Mouse (Mus musculus): ENCODE results near the gene Ltbp1. TPM values are rescaled to one million over a fixed set of nuclear protein-coding genes. Genes with fewer than 3 reads are reported as not detected.

Ltbp1 gene
- total and polyA plus RNA-seq, 3 experiments, result 0.01 to 0.04 TPM; not detected in 1

DNA sequence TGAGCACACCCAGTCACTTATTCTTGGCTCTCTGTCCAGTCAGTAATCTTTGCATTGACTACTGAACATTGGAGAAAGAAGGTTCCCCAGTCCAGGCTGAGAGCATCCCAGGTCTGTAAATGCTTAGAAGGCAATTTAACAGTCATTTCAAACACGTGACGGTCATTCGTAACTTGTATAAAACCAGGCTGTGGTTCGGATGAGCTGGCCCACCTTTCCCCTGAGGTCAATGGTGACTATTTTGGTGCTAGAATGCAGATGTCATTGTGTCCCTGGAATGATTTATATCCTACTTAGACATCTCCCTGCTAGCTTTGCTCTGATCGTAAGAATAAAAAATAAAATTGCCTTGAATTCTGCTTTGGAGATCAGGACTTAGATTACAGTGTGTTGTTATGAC, 63.9 kb downstream of the Ltbp1 start:
- no peak for TF ChIP-seq MAX (IDR thresholded peaks at IDR 0.05; ENCODE audit: low read length)
- no peak for TF ChIP-seq MYC (IDR thresholded peaks at IDR 0.05; ENCODE audit: low read depth, low read length)
- no peak for TF ChIP-seq POLR2A (IDR thresholded peaks at IDR 0.05; ENCODE audit: control insufficient read depth in 1 of 2, insufficient read depth in 1 of 2, low read depth in 1 of 2, low read length in 2 of 2, poor library complexity in 1 of 2)
- no peak for TF ChIP-seq USF2 (IDR thresholded peaks at IDR 0.05; ENCODE audit: borderline replicate concordance in 1 of 2, insufficient read depth in 1 of 2, low read depth in 1 of 2, low read length in 2 of 2)
- TF ChIP-seq ZC3H11A (IDR thresholded peaks at IDR 0.05; ENCODE audit: low read depth, low read length), result no peak
- TF ChIP-seq UBTF (IDR thresholded peaks at IDR 0.05; ENCODE audit: borderline replicate concordance, insufficient read depth, low read depth, low read length), result no peak
- TF ChIP-seq HCFC1 (IDR thresholded peaks at IDR 0.05; ENCODE audit: low read depth, low read length), result no peak
- TF ChIP-seq ZNF384 (IDR thresholded peaks at IDR 0.05; ENCODE audit: low read depth, low read length), result no peak
- no peak for TF ChIP-seq ETS1 (IDR thresholded peaks at IDR 0.05; ENCODE audit: low read depth, low read length)
- TF ChIP-seq MAZ (IDR thresholded peaks at IDR 0.05; ENCODE audit: low read depth, low read length), result no peak
- TF ChIP-seq MXI1 (IDR thresholded peaks at IDR 0.05; ENCODE audit: low read depth, low read length), result no peak
- no peak for TF ChIP-seq TCF12 (IDR thresholded peaks at IDR 0.05; ENCODE audit: low read depth, low read length)
- TF ChIP-seq RCOR1 (IDR thresholded peaks at IDR 0.05; ENCODE audit: low read depth, low read length), result no peak
- TF ChIP-seq JUND (IDR thresholded peaks at IDR 0.05; ENCODE audit: low read depth, low read length), result no peak
- no peak for TF ChIP-seq EP300 (IDR thresholded peaks at IDR 0.05; ENCODE audit: low read depth in 1 of 2, low read length in 2 of 2)
- H3K36me3 ChIP-seq (ENCODE audit: control insufficient read depth in 1 of 2, insufficient read depth in 2 of 2, low read length in 2 of 2), result peaks cover 0 to 18% of the 10 kb centered on the region in 2 experiments; a peak in 2 of 4 replicates
- H3K4me3 ChIP-seq (ENCODE audit: control insufficient read depth in 1 of 2, insufficient read depth in 1 of 2, low read depth in 2 of 2, low read length in 2 of 2), result no peak overlapping the region

GRCm38 (mm10) chr17:75071174-75071573, 65.8 kb downstream of the Ltbp1 start:
- Histone ChIP-seq H3K4me3 (ENCODE audit: control insufficient read depth in 1 of 2, insufficient read depth in 1 of 2, low read depth in 2 of 2, low read length in 2 of 2) (no peak overlapping the region), H3K79me2 (ENCODE audit: control insufficient read depth, insufficient read depth, low read length, poor library complexity) (no peaks in the 10 kb centered on the region), H3K9me3 (replicated peaks; ENCODE audit: insufficient read depth, low read length) (no peaks in the 10 kb centered on the region), H3K36me3 (ENCODE audit: control insufficient read depth in 1 of 2, insufficient read depth in 2 of 2, low read length in 2 of 2) (peaks cover 0 to 18% of the 10 kb centered on the region in 2 experiments; a peak in 2 of 4 replicates), H3K27ac (ENCODE audit: control insufficient read depth, low read depth, low read length) (no peak overlapping the region; the same call in 1 of the 2 replicates), H3K9ac (ENCODE audit: control insufficient read depth, low read depth, low read length, poor library complexity, severe bottlenecking) (no peak overlapping the region), H3K27me3 (ENCODE audit: control insufficient read depth in 1 of 2, insufficient read depth in 2 of 2, low read length in 2 of 2) (no peaks in the 10 kb centered on the region), H3K4me1 (ENCODE audit: control insufficient read depth in 1 of 2, insufficient read depth in 2 of 2, low read length in 2 of 2) (peaks cover 8 to 20% of the 10 kb centered on the region in 2 experiments)
- DNase-seq (ENCODE audit: low read depth, low spot score), result peak; percentile 64
- TF ChIP-seq ZMIZ1 (IDR thresholded peaks at IDR 0.05; ENCODE audit: low read depth, low read length) (no peak), E2F4 (IDR thresholded peaks at IDR 0.05; ENCODE audit: borderline replicate concordance, low read depth, low read length) (no peak), CTCF (IDR thresholded peaks at IDR 0.05 in 2 of 3, conservative IDR thresholded peaks at IDR 0.05 in 1 of 3; ENCODE audit: control insufficient read depth in 1 of 3, insufficient read depth in 1 of 3, low read depth in 2 of 3, low read length in 3 of 3, poor library complexity in 1 of 3, severe bottlenecking in 1 of 3) (no peak), TCF12 (IDR thresholded peaks at IDR 0.05; ENCODE audit: low read depth, low read length) (peak; percentile 84), ZC3H11A (IDR thresholded peaks at IDR 0.05; ENCODE audit: low read depth, low read length) (no peak), HCFC1 (IDR thresholded peaks at IDR 0.05; ENCODE audit: low read depth, low read length) (0 out of 2 replicates have a peak, but pooled peaks have one; percentile 34), MAZ (IDR thresholded peaks at IDR 0.05; ENCODE audit: low read depth, low read length) (no peak), TBP (IDR thresholded peaks at IDR 0.05; ENCODE audit: low read depth, low read length) (no peak), MYB (IDR thresholded peaks at IDR 0.05; ENCODE audit: low read depth, low read length) (no peak), UBTF (IDR thresholded peaks at IDR 0.05; ENCODE audit: borderline replicate concordance, insufficient read depth, low read depth, low read length) (no peak), EP300 (IDR thresholded peaks at IDR 0.05; ENCODE audit: low read depth in 1 of 2, low read length in 2 of 2) (peak; percentile 67 to 79), TAL1 (IDR thresholded peaks at IDR 0.05; ENCODE audit: low read length) (peak; percentile 41), RAD21 (IDR thresholded peaks at IDR 0.05; ENCODE audit: low read depth, low read length) (no peak), NRF1 (IDR thresholded peaks at IDR 0.05; ENCODE audit: insufficient read depth, low read depth, low read length, poor library complexity, severe bottlenecking) (0 out of 2 replicates have a peak, but pooled peaks have one; percentile 24), CHD2 (IDR thresholded peaks at IDR 0.05; ENCODE audit: low read length) (no peak), MYC (IDR thresholded peaks at IDR 0.05; ENCODE audit: low read depth, low read length) (no peak), POLR2AphosphoS2 (IDR thresholded peaks at IDR 0.05; ENCODE audit: low read length) (no peak), MXI1 (IDR thresholded peaks at IDR 0.05; ENCODE audit: low read depth, low read length) (peak; percentile 34; the same call in 1 of the 2 replicates), MAX (IDR thresholded peaks at IDR 0.05; ENCODE audit: low read length) (no peak), GATA1 (IDR thresholded peaks at IDR 0.05; ENCODE audit: low read depth, low read length) (peak; percentile 56), JUND (IDR thresholded peaks at IDR 0.05; ENCODE audit: low read depth, low read length) (no peak), ELF1 (IDR thresholded peaks at IDR 0.05; ENCODE audit: low read depth, low read length) (no peak), ETS1 (IDR thresholded peaks at IDR 0.05; ENCODE audit: low read depth, low read length) (peak; percentile 58; the same call in 1 of the 2 replicates), USF2 (IDR thresholded peaks at IDR 0.05; ENCODE audit: borderline replicate concordance in 1 of 2, insufficient read depth in 1 of 2, low read depth in 1 of 2, low read length in 2 of 2) (no peak), NELFE (IDR thresholded peaks at IDR 0.05; ENCODE audit: low read depth, low read length) (no peak), POLR2AphosphoS5 (IDR thresholded peaks at IDR 0.05; ENCODE audit: borderline replicate concordance, low read depth, low read length) (no peak)

More for the DNA sequence above, 63.9 kb downstream of the Ltbp1 start:
- no peak overlapping the region for H3K9ac ChIP-seq (ENCODE audit: control insufficient read depth, low read depth, low read length, poor library complexity, severe bottlenecking)
- H3K9me3 ChIP-seq (replicated peaks; ENCODE audit: insufficient read depth, low read length), result no peaks in the 10 kb centered on the region
- H3K27me3 ChIP-seq (ENCODE audit: control insufficient read depth in 1 of 2, insufficient read depth in 2 of 2, low read length in 2 of 2), result no peaks in the 10 kb centered on the region
- no peak overlapping the region for H3K27ac ChIP-seq (ENCODE audit: control insufficient read depth, low read depth, low read length)
- no peak for DNase-seq (ENCODE audit: low read depth, low spot score)
- H3K4me1 ChIP-seq (ENCODE audit: control insufficient read depth in 1 of 2, insufficient read depth in 2 of 2, low read length in 2 of 2), result peaks cover 8 to 16% of the 10 kb centered on the region in 2 experiments
- no peaks in the 10 kb centered on the region for H3K79me2 ChIP-seq (ENCODE audit: control insufficient read depth, insufficient read depth, low read length, poor library complexity)

Data from MEL (cell line).